ENCODE assay signal across 14 mouse cellular contexts in genomic region chr9:48562388-48562787, GRCm38 (mm10). TPM values are rescaled to one million over a fixed set of nuclear protein-coding genes. Genes with fewer than 3 reads are reported as not detected.
"Had no signal": no experiment of that assay in that cellular context is flagged by ENCODE, and none has a peak within 500 bp of the region (broad histone marks: within the 10 kb centered on the region; RNA-seq: fewer than 3 reads in every experiment).

No protein-coding gene starts in this region.

- H3K36me3 ChIP-seq: limb, embryonic 10.5 days; liver, embryonic 15.5 days; midbrain, embryonic 12.5 days; neural tube, embryonic 15.5 days had no signal

- DNase-seq: kidney, adult 11 months; kidney, adult 9 months; kidney, postnatal 4 days; lung, embryonic 14.5 days; lung, postnatal 10 days; right cerebral cortex, adult 18-20 months had no signal

- H3K4me1 ChIP-seq: liver, embryonic 15.5 days; midbrain, embryonic 12.5 days; neural tube, embryonic 15.5 days had no signal

- H3K27ac ChIP-seq: kidney, postnatal 0 days; layer of hippocampus, adult 2 months; limb, embryonic 10.5 days; liver, embryonic 15.5 days; macrophage; midbrain, embryonic 12.5 days; neural tube, embryonic 15.5 days had no signal

- H3K27me3 ChIP-seq: liver, embryonic 15.5 days; midbrain, embryonic 12.5 days; neural tube, embryonic 15.5 days had no signal

- H3K4me3 ChIP-seq: layer of hippocampus, adult 2 months; limb, embryonic 10.5 days; liver, embryonic 15.5 days; megakaryocyte, embryonic 14.5 days; midbrain, embryonic 12.5 days; neural tube, embryonic 15.5 days had no signal

RNA-seq across cellular contexts. Expression of gene Nnmt, which starts 42.6 kb away (rescaled TPM):
- polyA plus RNA-seq: macrophage had no signal
